Mouse (Mus musculus): ENCODE measurements around the gene Serpine3.
"Not testable (repeated sequence)": the region's sequence is repeated elsewhere in the genome, so short reads cannot be mapped to it uniquely, and the experiment has no call there.

Serpine3 gene

DNA sequence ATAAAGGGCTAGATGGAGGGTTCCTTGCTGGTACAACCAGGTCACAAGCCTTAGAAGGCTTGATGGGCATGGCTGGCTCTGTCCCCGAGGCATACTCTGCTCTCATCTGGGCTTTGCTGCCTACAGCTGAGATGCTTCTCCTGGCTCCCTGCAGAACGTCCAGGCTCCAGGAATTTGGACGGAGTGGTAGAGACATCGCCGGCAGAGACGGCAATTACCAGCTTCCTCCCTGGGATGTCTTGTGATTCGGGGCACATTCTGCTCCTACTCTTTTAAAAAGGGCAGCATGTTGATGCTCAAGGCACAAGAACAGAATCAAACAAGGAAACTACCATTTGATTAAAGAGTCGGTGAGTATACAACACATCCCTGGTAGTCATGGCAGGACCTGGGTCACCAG, at the start of gene Serpine3:
Gene Serpine3 (plus strand): TSS at position 301 of the 400 bp plus-strand sequence.
- DNase-seq, result no peak

DNA sequence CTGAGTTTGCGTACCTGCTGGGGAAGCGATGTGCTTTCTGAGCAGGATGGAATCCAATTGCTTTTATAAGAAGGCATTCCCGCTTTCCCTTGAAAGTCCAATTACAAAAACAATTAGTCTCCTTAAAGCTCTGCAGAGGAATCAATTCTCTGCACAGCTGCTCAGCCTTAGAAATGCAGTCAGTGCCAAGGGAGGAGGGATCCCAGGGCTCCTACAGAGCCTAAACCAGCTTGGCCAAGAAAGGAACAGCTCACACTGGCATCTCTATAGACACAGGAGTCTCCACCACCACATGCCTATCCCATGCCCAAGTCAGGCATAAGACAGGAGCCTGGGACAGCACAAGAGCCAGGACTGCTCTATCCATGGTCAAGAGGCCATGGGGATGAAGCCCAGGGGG, 41.1 kb upstream of the Serpine3 start:
- DNase-seq, result no peak

DNA sequence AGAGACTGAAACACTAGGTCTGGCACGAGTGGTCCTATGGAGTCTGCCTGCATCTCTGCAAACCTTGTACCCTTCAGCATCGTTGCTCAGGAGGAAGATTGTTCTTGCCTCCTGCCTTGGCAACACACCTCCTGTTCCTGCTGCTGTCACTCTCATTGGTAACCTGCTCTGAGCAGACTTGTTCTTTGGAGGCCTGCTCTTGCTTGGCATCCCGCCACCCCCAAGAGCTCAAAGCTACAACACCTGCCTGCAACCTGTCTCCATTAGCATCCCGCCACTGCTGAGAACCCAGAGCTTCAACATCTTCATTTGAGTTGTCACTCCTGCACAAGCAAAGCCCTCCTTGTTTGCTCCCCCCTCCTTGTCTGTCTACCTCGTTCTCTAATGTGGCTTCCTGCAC, 35.5 kb upstream of the Serpine3 start:
- DNase-seq, result peak; percentile 84

DNA sequence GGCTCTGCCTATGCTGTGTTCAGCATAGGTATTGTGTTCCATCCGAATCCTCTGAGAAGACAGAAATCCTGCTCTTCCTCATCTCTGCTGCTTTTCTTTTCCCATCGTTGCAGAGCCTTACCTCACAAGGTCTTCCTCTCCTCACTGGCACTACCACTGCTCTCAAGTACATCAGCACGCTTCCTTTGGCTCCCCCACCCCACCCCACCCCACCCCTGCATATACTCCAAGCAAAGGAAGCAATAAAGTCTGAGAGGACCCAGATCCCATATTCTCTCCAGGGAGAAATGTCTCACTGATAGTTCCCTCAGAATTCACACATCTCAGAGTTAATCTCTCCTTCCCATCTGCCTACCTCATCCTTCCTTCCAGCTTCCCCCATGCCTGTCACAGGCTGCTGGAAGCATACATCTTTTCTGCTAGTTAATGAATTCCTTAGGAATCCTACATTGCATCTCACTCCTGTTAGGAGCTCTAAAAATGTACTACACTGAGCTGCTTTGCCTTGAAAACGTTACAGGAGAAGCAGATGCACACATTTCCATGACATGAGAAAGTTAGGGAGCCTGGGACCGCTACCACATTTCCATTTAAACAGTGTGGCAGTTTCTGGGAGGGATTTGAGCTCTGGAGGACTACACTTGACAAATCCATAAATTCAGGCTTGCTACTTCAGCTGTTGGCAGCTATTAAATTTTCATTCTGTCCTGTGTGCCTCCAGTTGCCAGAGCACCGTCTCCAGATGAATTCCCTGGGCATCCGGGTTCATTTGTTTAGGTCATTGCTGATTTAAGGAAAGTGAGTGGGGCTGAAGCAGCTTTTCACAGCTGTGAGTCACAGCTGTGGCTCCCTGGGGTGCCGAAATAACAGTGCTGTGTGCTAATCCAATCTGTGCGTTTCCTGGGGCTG, 25.8 kb upstream of the Serpine3 start:
- DNase-seq, result no peak

DNA sequence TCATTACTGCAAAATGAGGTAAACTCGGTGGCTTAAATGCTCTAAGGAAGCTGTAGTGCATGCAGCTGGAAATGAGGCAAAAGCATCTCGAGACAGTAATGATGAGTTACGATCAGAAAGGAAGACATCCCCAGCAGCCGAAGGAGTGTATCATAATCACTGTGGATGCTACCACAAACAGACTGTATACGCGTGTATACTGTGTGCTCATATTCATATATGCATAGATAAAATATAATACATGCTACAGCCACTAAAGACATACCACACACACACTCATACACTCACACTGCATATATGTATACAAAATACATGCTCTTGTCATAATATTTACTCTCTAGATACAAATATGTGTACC, 25.1 kb upstream of the Serpine3 start:
- no peak for DNase-seq

DNA sequence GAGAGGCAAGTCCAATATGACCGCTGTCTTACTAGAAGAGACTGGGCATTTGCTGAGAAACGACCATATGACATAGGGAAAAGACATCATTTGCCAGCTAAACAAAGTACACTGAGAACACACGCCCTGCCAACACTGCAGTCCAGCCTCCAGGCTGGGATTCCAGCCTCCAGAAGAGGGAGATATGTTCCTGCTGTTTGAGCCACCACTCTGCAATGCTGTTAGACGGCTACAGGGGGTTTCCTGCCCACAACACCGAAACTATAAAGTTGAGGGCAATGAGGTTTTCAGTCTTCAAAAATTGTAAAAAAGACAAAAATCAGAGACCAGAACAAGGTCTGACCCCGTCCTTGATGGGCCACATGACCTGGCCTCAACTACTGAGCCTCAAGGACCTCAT, 24.4 kb upstream of the Serpine3 start:
- DNase-seq, result no peak

DNA sequence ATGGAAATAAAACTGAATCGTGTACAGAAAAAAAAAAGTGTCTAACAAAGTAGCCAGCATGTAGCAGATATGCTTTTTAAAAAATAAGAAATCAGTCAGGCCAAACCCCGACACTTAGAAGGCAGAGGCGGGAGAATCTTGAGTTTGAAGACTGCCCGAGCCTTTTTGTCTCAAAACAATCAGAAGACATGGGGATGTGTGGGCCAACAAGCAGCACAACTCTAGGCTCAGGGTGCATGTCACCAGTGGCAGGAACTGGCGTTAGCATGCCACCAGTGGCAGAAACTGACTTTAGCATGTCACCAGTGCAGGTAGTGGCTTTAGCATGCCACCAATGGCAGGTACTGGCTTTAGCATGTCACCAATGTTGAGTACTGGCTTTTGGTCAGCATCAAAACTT, 23.9 kb upstream of the Serpine3 start:
- DNase-seq, result no peak

DNA sequence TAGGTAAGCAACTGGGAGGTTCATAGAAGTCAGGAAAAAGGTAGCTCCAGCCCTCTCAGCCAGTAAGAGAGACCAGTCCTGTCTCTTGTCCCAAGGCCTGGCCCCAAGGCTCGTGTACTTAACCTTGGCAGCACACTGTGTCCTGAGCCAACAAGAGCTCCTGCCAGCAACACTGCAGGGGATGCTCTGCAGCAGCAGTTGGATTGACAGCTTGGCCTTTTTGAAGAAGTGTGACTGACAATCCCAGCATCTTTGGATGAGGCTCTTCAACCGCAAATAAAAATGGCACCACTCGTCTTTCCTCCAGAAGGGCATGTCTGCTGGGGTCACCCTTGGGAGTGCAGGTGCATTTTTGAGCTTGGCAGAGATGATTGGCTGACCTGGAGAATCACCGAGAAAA, 23.1 kb upstream of the Serpine3 start:
- peak; percentile 23 to 25 for DNase-seq

DNA sequence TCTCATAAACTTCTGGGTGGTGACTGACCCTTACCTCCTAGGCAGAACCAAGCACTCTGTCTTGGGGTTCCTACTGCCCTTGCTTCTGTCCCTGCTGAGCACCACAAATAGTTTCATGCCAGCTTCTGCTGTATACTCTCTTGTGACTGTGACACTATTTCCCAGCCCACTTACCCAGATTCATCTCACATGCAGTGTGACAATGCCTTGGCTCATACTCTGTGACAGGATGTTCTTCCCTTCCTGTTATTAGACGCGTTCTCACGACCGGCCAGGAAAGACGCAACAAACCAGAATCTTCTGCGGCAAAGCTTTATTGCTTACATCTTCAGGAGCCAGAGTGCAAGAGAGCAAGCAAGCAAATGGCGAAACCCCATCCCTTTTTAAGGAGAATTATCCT, 21.1 kb upstream of the Serpine3 start:
- not testable (repeated sequence) for DNase-seq

DNA sequence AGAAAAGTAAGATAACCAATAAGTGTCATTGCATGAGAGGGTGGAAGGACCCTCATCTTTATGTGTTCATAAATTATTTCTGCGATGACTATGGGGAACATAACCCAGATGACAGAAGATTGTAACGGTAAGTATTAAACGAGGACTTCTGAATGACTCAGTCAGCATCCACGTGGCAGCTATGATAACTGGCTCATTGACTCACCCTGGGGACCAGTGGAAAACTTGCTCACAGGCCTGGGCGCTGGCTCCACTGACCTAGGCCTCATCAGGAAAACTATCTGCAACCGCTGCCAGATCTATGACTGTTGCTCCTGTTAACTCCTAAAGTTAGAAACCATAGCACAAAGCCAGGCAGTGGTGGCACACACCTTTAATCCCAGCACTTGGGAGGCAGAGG, 15.1 kb upstream of the Serpine3 start:
- DNase-seq, result no peak

DNA sequence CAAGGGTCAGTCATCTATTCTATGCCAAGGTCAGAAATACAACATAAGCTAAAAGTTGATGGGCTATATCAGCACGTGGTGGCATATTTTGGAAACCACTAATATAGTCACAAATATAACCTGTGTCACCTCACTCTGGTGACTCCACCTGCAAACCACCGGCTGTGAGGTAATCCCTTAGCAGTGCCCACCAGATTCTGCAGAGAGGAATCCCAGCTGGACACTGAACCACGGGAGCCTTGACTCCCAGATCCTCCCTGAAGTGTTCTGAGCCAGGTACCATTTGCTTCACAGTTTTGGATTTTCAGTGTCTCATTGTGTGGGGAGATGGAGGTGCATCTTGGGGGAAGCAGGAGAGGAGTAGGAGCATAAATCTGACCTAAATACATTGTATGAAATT, 13.1 kb upstream of the Serpine3 start:
- no peak for DNase-seq

DNA sequence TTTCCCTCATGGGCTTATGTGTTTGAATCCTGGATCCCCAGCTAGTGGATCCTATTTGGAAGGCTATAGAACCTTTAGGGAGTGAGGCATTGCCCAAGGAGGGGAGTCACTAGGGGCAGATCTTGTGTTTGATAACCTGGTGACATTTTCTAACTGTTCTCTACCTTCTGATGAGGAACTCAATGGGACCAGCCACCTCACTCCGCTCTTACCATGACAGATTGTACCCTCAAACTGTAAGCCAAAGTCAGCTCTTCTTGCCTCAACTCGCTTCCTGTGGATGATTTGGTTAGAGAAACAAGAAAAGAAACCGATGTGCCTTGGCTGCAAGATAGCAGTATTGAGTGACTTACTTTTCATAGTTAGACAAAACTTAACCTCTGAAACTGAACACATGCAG, 11.7 kb upstream of the Serpine3 start:
- no peak for DNase-seq

DNA sequence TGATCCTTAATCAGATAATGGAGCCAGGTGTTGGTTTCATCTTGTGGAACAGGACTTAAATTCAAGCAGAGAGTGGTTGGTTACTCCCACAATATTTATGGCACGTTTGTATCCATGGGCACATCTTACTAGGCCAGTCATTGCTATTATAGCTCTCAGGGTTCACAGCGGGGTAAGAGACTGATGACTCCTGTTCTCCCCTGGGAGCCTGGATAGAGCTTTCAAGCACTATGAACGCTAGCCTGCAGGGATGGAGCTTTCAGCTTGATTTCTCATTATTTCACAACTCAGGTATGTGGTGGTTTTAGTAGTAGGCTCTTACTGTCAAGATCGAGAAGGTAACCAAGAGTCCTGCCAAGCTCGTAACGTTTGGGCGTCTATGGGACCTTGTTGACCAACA, 7.5 kb upstream of the Serpine3 start:
- no peak for DNase-seq

DNA sequence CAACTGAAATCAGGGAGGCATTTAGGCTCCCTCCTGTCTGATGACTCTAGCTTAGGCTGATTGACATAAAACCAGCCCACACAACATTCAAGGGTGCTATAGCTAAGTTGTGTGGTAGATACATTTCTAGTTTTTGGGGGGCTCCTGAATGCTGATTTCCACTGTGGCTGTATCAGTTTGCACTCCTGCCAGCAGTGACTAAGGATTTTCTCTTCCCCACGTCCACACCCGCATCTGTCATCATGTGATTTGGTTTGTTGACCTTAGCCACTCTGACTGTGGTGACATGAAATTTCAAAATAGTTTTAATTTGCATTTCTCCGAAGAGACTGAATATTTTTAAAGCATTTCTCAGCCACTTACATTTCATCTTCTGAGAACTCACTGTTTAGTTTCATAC, 6.0 kb upstream of the Serpine3 start:
- DNase-seq, result no peak

DNA sequence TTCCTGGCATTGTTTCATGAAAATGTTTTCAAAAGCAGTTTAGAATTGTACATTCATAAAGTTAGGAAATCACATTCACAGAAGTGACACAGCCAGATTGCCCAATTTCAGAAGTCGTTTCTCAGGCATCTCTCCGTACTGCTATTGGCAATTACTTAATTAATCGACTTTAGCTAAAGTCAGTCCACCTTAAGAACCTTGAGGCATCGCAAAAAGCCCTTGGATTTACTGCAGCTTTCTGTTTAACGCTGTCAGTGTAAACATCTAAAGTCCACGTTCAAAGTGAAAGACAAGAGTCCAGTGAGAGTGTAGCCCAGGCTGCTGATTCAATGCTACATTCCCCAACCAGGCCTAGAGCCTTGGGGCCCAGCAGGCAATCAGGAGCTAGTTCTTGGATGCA, 1.1 kb upstream of the Serpine3 start:
- no peak for DNase-seq

DNA sequence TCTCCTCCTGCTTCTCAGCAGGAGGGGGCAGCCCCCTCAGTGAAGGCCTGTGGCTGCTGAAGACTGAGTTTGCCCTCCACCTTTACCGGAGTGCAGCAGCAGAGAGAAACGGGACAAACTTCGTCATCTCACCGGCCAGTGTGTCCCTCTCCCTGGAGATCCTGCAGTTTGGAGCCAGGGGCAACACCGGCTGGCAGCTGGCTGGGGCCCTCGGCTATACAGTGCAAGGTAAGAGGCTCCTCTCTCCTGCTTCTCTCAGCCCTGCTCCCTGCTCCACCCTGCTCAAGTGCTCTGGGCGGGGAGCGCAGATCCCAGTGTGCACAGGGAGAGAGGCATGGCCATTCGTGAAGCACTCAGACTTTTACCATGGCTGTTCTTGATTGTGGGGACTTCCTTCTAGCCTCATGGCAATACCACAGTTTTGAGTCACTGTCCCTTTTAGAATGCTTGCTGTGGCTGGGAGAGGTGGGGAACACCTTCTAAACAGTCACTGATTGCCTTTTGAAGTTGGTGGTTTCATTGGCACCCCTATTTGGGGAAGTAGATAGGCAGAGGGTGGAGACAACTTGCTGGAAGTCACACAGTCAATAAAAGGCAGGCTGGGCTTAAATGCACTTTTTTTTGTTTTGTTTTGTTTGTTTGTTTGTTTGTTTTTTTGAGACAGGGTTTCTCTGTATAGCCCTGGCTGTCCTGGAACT, 1.7 kb downstream of the Serpine3 start:
- no peak for DNase-seq

DNA sequence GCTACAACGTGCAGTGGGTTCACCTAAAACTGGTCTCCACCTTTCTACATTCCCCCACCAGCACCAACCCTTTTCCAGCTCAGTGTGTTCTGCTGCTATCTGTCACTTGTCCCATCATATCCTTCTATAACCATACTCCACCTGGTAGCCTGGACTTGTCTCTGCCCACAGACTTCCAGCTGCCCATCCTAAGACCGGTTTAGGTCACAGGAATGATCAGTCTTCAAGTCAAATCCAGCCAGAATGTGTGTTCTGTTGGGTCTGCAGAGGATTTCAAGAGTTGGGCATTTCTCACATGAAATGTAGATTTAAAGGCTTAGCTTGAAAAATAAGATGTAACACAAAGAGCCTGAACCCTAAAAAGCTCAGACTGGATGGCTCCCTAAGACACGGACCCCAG, 10.2 kb downstream of the Serpine3 start:
- peak in 1 of 2 experiments; percentile 37 for DNase-seq

DNA sequence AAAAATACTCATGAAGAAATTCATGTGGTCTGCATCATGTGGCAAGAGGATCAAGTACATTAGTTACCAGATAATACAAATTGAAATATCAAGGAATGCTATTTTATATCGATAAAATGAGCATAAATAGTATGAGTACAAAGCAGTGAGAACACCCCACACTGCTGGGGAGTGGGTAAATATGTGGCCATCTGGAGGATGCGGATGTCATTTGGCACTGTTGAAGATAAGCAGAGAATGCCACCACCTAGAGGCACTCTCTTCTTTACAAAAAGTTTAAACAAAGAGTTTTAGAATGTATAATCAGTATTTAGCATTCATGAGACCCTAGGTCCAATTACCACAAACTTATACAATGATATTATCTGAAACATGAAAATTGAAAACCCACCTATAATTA, 54.7 kb downstream of the Serpine3 start:
- DNase-seq, result peak; percentile 8 to 33

DNA sequence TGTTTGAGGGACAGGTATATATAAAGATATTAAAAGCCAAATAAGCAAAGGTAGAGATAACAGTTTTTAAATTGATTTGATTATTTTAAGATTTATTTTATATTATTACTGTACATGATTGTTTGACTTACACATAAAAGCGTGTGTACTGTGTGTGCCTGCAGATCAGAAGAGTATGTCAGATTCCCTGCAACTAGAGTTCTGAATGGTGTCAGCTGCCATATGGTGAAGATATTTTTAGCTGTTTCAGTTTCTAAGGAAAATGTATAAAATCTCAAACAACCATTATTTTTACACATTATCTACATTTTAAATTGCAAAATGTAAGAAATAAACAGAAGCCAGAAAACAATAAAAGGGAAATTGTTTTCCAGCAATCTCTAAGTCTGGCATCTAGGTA, 58.2 kb downstream of the Serpine3 start:
- no peak for DNase-seq

DNA sequence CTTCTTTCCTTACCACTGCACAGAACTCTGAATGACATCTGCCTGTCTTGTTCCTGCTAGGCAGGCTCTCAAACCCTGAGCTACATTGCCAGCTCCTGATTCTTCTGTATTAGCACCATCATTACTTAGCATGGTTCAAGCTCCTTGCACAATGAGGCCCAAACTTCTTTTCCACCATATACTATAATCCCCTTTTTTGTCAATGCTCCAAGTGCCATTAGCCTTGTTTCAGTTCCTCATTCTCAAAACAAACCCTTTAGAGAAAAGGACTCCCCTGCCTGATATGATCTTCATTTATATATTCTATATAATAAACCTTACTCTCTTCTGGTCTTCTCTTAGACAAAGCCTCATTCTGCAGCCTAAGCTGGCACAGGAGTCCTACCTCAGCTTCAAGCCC, 61.1 kb downstream of the Serpine3 start:
- no peak for DNase-seq

DNA sequence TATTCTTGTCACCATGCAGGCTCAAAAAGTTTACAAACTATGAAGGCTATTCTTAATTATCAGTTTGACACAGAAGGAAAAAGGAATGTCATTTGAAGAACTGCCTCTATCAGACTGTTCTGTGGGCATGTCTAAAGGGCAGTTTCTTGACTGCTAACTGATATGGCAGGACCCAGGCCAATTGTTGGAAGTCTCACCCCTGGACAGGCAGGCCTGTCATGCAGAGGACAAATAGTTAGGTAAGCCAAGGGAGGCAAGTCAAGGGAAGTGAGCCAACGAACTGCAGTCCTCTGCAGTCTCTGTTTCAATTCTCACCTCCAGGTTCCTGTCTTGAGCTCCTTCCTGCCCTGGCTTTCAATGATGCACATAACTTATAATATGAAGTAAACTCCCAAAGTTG, 68.4 kb downstream of the Serpine3 start:
- no peak for DNase-seq

DNA sequence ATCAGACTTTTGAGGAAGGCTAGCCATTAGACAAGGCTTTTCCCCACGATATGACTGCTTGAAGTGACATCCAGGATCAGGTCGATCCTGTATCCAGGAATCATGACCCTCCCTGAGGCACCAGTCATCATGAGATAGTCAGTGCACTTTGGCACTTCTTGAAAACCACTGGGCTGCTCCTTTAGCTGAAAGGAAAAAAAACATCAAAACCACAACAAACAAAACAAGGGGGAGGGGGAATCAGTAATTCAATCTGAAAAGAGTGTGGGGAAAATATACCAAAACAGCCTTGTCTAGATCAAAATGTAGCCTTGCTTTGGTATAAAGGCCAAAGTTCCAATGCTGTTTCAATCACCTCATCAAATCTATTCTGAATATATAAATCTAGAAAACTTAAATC, 70.2 kb downstream of the Serpine3 start:
- DNase-seq, result no peak

DNA sequence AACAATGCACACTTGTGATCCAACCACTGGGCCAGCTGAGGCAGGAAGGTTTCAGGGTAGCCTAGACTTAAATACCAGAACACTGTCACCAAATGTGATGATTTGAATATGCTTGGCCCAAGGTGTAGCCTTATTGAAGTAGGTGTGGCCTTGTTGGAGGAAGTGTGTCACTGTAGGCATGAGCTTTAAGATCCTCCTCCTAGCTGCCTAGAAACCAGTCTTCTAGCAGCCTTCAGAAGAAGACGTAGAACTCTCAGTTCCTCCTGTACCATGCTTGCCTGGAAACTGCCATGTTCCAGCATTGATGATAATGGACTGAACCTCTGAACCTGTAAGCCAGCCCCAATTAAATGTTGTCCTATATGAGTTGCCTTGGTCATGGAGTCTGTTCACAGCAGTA, 72.2 kb downstream of the Serpine3 start:
- DNase-seq, result no peak
